Mouse (Mus musculus): ENCODE measurements around the gene Prl2c1. TPM values are rescaled to one million over a fixed set of nuclear protein-coding genes. Genes with fewer than 3 reads are reported as not detected.
"Not testable (repeated sequence)": the region's sequence is repeated elsewhere in the genome, so short reads cannot be mapped to it uniquely, and the experiment has no call there.

Prl2c1 gene
- not detected in 2 replicates for total RNA-seq (2017)

GRCm38 (mm10) chr13:27849042-27849441 is at the start of gene Prl2c1:
Gene Prl2c1 (plus strand): TSS chr13:27849342.
- no peak for ATAC-seq (ENCODE audit: extremely low read depth, insufficient number of reproducible peaks, low FRiP score, poor library complexity, severe bottlenecking)

- no peak for ATAC-seq (ENCODE audit: extremely low read depth, insufficient number of reproducible peaks, low FRiP score, poor library complexity, severe bottlenecking)
Measured at GRCm38 (mm10) chr13:27801354-27801753, 47.8 kb upstream of the Prl2c1 start, which contains the start of gene Prl2a1. Gene Prl2a1 (plus strand): TSS chr13:27801654.

- ATAC-seq (ENCODE audit: extremely low read depth, insufficient number of reproducible peaks, low FRiP score, poor library complexity, severe bottlenecking) = no peak
Measured at GRCm38 (mm10) chr13:27802765-27803164, 46.4 kb upstream of the Prl2c1 start.

- ATAC-seq (ENCODE audit: extremely low read depth, insufficient number of reproducible peaks, low FRiP score, poor library complexity, severe bottlenecking) = not testable (repeated sequence)
Measured at GRCm38 (mm10) chr13:27904236-27904635, 55.1 kb downstream of the Prl2c1 start.

Other genes starting within 250 kb of the Prl2c1 start
- gene Prl7b1, start 238.8 kb upstream of the Prl2c1 start, total RNA-seq (2017) = not detected in 2 replicates
- 0.86 TPM in 1 of 2 replicates, not detected in the other for gene Prl7a1, start 206.8 kb upstream of the Prl2c1 start, total RNA-seq (2017)
- gene Prl7a2, start 181.3 kb upstream of the Prl2c1 start, total RNA-seq (2017) = not detected in 2 replicates
- gene Prl7d1, start 132.6 kb upstream of the Prl2c1 start, total RNA-seq (2017) = not detected in 2 replicates
- gene Prl7c1, start 68.5 kb upstream of the Prl2c1 start, total RNA-seq (2017) = not detected in 2 replicates
- gene Prl2a1, start 47.7 kb upstream of the Prl2c1 start, total RNA-seq (2017) = not detected in 2 replicates
- gene Prl4a1, start 166.9 kb downstream of the Prl2c1 start, total RNA-seq (2017) = not detected in 2 replicates

All from neutrophil, adult 5-6 weeks (primary cell).